Mouse (Mus musculus): ENCODE measurements at regions not wholly inside any gene's neighbourhood (a gene's known extent, or its start where the extent isn't known, plus 50 kb on each side); places are given as distances from the start of the nearest gene placed in this dataset.

GRCm38 (mm10) chr6:100452097-100453002, 165.1 kb upstream of the Rybp start:
- Histone ChIP-seq H3K27me3 (ENCODE audit: control insufficient read depth in 1 of 2, insufficient read depth in 2 of 2, low read length in 2 of 2) (no peaks in the 10 kb centered on the region), H3K4me3 (ENCODE audit: control insufficient read depth in 1 of 2, insufficient read depth in 1 of 2, low read depth in 2 of 2, low read length in 2 of 2) (no peak overlapping the region), H3K36me3 (ENCODE audit: control insufficient read depth in 1 of 2, insufficient read depth in 2 of 2, low read length in 2 of 2) (no peaks in the 10 kb centered on the region), H3K9ac (ENCODE audit: control insufficient read depth, low read depth, low read length, poor library complexity, severe bottlenecking) (no peak overlapping the region), H3K79me2 (ENCODE audit: control insufficient read depth, insufficient read depth, low read length, poor library complexity) (no peaks in the 10 kb centered on the region), H3K9me3 (replicated peaks; ENCODE audit: insufficient read depth, low read length) (no peaks in the 10 kb centered on the region), H3K27ac (ENCODE audit: control insufficient read depth, low read depth, low read length) (no peak overlapping the region), H3K4me1 (ENCODE audit: control insufficient read depth in 1 of 2, insufficient read depth in 2 of 2, low read length in 2 of 2) (no peaks in the 10 kb centered on the region)
- no peak for TF ChIP-seq ETS1 (IDR thresholded peaks at IDR 0.05; ENCODE audit: low read depth, low read length)
- no peak for TF ChIP-seq USF2 (IDR thresholded peaks at IDR 0.05; ENCODE audit: borderline replicate concordance in 1 of 2, insufficient read depth in 1 of 2, low read depth in 1 of 2, low read length in 2 of 2)
- no peak for TF ChIP-seq ZKSCAN1 (IDR thresholded peaks at IDR 0.05; ENCODE audit: low read depth, low read length)
- TF ChIP-seq NRF1 (IDR thresholded peaks at IDR 0.05; ENCODE audit: insufficient read depth, low read depth, low read length, poor library complexity, severe bottlenecking): no peak
- no peak for TF ChIP-seq CTCF (IDR thresholded peaks at IDR 0.05 in 2 of 3, conservative IDR thresholded peaks at IDR 0.05 in 1 of 3; ENCODE audit: control insufficient read depth in 1 of 3, insufficient read depth in 1 of 3, low read depth in 2 of 3, low read length in 3 of 3, poor library complexity in 1 of 3, severe bottlenecking in 1 of 3)
- TF ChIP-seq E2F4 (IDR thresholded peaks at IDR 0.05; ENCODE audit: borderline replicate concordance, low read depth, low read length): no peak
- no peak for TF ChIP-seq JUND (IDR thresholded peaks at IDR 0.05; ENCODE audit: low read depth, low read length)
- TF ChIP-seq USF1 (IDR thresholded peaks at IDR 0.05; ENCODE audit: low read depth, low read length): no peak
- TF ChIP-seq KAT2A (conservative IDR thresholded peaks at IDR 0.05; ENCODE audit: low read depth, low read length): no peak
- no peak for TF ChIP-seq RAD21 (IDR thresholded peaks at IDR 0.05; ENCODE audit: low read depth, low read length)
- no peak for TF ChIP-seq SIN3A (IDR thresholded peaks at IDR 0.05; ENCODE audit: low read length)
- no peak for TF ChIP-seq MXI1 (IDR thresholded peaks at IDR 0.05; ENCODE audit: low read depth, low read length)
- DNase-seq (ENCODE audit: low read depth, low spot score): no peak

DNA sequence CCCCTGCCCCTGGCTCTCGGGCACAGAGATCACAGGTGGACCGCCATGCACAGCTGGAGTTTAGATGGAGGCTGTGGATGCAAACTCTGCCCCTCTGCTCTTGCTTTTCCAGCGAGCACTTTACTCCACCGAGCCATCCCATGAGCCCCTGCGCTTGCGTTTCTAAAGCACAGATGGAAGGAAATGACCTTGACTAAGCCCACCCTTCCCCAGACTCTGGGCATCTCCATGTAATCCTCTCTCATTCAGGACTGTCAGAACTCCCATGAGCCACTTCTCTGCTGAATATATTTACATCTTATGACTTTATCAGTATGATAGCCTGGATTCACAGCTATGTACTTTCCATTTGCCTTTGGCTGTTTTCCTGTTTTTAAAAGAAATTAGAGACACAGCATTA, 162.8 kb upstream of the Rybp start:
- no peak overlapping the region for H3K9ac ChIP-seq (ENCODE audit: control insufficient read depth, low read depth, low read length, poor library complexity, severe bottlenecking)
- no peaks in the 10 kb centered on the region for H3K36me3 ChIP-seq (ENCODE audit: control insufficient read depth in 1 of 2, insufficient read depth in 2 of 2, low read length in 2 of 2)
- no peak overlapping the region for H3K4me3 ChIP-seq (ENCODE audit: control insufficient read depth in 1 of 2, insufficient read depth in 1 of 2, low read depth in 2 of 2, low read length in 2 of 2)
- H3K4me1 ChIP-seq (ENCODE audit: control insufficient read depth in 1 of 2, insufficient read depth in 2 of 2, low read length in 2 of 2): no peaks in the 10 kb centered on the region
- no peak for DNase-seq (ENCODE audit: low read depth, low spot score)
- no peak for TF ChIP-seq RCOR1 (IDR thresholded peaks at IDR 0.05; ENCODE audit: low read depth, low read length)
- TF ChIP-seq MEF2A (IDR thresholded peaks at IDR 0.05; ENCODE audit: extremely low read depth, insufficient replicate concordance, low read depth, low read length, poor library complexity, severe bottlenecking): no peak
- TF ChIP-seq RAD21 (IDR thresholded peaks at IDR 0.05; ENCODE audit: low read depth, low read length): no peak
- TF ChIP-seq GABPA (IDR thresholded peaks at IDR 0.05; ENCODE audit: low read depth, low read length): no peak
- TF ChIP-seq CHD2 (IDR thresholded peaks at IDR 0.05; ENCODE audit: low read length): no peak
- no peak for TF ChIP-seq MAFK (IDR thresholded peaks at IDR 0.05; ENCODE audit: borderline replicate concordance, low read depth, low read length)
- TF ChIP-seq TAL1 (IDR thresholded peaks at IDR 0.05; ENCODE audit: low read length): no peak
- TF ChIP-seq HCFC1 (IDR thresholded peaks at IDR 0.05; ENCODE audit: low read depth, low read length): no peak
- no peak for TF ChIP-seq POLR2A (IDR thresholded peaks at IDR 0.05; ENCODE audit: control insufficient read depth in 1 of 2, insufficient read depth in 1 of 2, low read depth in 1 of 2, low read length in 2 of 2, poor library complexity in 1 of 2)
- TF ChIP-seq USF1 (IDR thresholded peaks at IDR 0.05; ENCODE audit: low read depth, low read length): no peak
- H3K9me3 ChIP-seq (replicated peaks; ENCODE audit: insufficient read depth, low read length): no peaks in the 10 kb centered on the region
- no peaks in the 10 kb centered on the region for H3K27me3 ChIP-seq (ENCODE audit: control insufficient read depth in 1 of 2, insufficient read depth in 2 of 2, low read length in 2 of 2)
- H3K27ac ChIP-seq (ENCODE audit: control insufficient read depth, low read depth, low read length): no peak overlapping the region
- H3K79me2 ChIP-seq (ENCODE audit: control insufficient read depth, insufficient read depth, low read length, poor library complexity): no peaks in the 10 kb centered on the region

All from MEL (cell line).